Comparison of ENCODE assay signal across 21 mouse cellular contexts in the genomic region with DNA sequence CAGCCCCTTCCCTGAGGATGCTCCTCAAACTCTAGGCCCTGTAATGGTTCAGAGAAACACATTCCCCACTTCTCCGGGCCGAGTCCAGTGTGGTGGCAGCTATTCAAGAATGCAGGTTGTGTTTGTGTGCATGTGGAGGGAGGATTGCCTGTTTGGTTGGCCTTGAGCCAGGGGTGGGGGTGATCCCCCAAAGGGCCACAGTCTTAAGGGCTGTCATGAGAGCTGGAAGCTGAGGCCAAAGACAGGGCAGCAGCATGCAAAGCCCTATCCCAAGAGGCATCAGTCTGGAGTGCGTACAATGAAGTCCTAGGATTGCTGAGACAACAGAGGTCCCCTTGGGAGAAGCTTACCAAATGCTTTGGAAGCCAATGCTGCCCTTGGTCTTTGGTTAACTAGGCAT.
"Had no signal": no experiment of that assay in that cellular context is flagged by ENCODE, and none has a peak within 500 bp of the region (broad histone marks: within the 10 kb centered on the region; RNA-seq: fewer than 3 reads in every experiment).

No protein-coding gene starts in this region.

- H3K36me3 ChIP-seq: limb, embryonic 12.5 days; limb, embryonic 15.5 days; neural tube, embryonic 12.5 days; neural tube, embryonic 15.5 days had no signal

- H3K4me3 ChIP-seq: limb, embryonic 12.5 days; limb, embryonic 15.5 days; neural tube, embryonic 12.5 days; neural tube, embryonic 15.5 days had no signal

- H3K4me2 ChIP-seq: limb, embryonic 12.5 days; limb, embryonic 15.5 days; liver, embryonic 11.5 days; midbrain, embryonic 11.5 days; neural tube, embryonic 12.5 days; neural tube, embryonic 15.5 days had no signal

- DNase-seq: kidney, postnatal 4 days; left cerebral cortex, postnatal 4 days; liver, postnatal 0 days; lung, postnatal 14 days; lung, postnatal 4 days; midbrain, embryonic 14.5 days; right cerebral cortex, adult 18-20 months; right cerebral cortex, postnatal 14 days; right cerebral cortex, postnatal 4 days; thymus, adult 2 months; thymus, postnatal 14 days; thymus, postnatal 4 days had no signal

- H3K9me3 ChIP-seq: limb, embryonic 15.5 days; neural tube, embryonic 12.5 days; neural tube, embryonic 15.5 days had no signal

- H3K4me1 ChIP-seq: limb, embryonic 12.5 days; limb, embryonic 15.5 days; neural tube, embryonic 12.5 days; neural tube, embryonic 15.5 days had no signal

- H3K9ac ChIP-seq: limb, embryonic 12.5 days; limb, embryonic 15.5 days; liver, embryonic 14.5 days; liver, postnatal 0 days; neural tube, embryonic 12.5 days; neural tube, embryonic 15.5 days had no signal

- ATAC-seq: liver, postnatal 0 days had no signal

- H3K27ac ChIP-seq: kidney, postnatal 0 days; limb, embryonic 12.5 days; limb, embryonic 15.5 days; liver, embryonic 14.5 days; neural tube, embryonic 12.5 days; neural tube, embryonic 15.5 days; stomach, postnatal 0 days had no signal

- H3K27me3 ChIP-seq: neural tube, embryonic 12.5 days had no signal
